Mouse (Mus musculus): ENCODE data around the gene Tenm2. TPM values are rescaled to one million over a fixed set of nuclear protein-coding genes. Genes with fewer than 3 reads are reported as not detected.

Tenm2 gene
- total and polyA plus RNA-seq, 3 experiments: not detected

GRCm38 (mm10) chr11:36919301-36919700 lies 316.5 kb downstream of the Tenm2 start:
- H3K27me3 ChIP-seq (replicated peaks): no peaks in the 10 kb centered on the region
- dilution Hi-C loops (cut with MboI; ENCODE audit: extremely low pct_ligation_motif_present, extremely low pct_unique_long_range_greater_than_20kb, low sequenced_read_pairs) (no loop called here), in situ Hi-C loops (cut with MboI; ENCODE audit: low pct_ligation_motif_present, low pct_unique_long_range_greater_than_20kb, low sequenced_read_pairs) (no loop called here)
- no peak overlapping the region for H3K27ac ChIP-seq (ENCODE audit: insufficient read depth, low read depth)
- DNase-seq (ENCODE audit: extremely low read depth): no peak
- no peak overlapping the region for H3K4me3 ChIP-seq (replicated peaks in 1 of 3; ENCODE audit: low read depth in 2 of 3, low read length in 2 of 3, poor library complexity in 1 of 3)
- H3K4me2 ChIP-seq (ENCODE audit: insufficient read depth, low read depth, poor library complexity, severe bottlenecking): no peak overlapping the region
- no peaks in the 10 kb centered on the region for H3K79me2 ChIP-seq (replicated peaks; ENCODE audit: control insufficient read depth, extremely low read depth, insufficient read depth, poor library complexity, severe bottlenecking)
- no peaks in the 10 kb centered on the region for H3K4me1 ChIP-seq (ENCODE audit: control insufficient read depth in 1 of 2, insufficient read depth in 2 of 2)
- H3K9me3 ChIP-seq (replicated peaks; ENCODE audit: low read length): peaks cover 44% of the 10 kb centered on the region
- no peak overlapping the region for H3K9ac ChIP-seq (ENCODE audit: insufficient read depth, low read depth)
- H3K36me3 ChIP-seq (replicated peaks in 1 of 2; ENCODE audit: control insufficient read depth in 1 of 2, insufficient read depth in 1 of 2, low read length in 1 of 2): no peaks in the 10 kb centered on the region
- TF ChIP-seq TBP (conservative IDR thresholded peaks at IDR 0.05; ENCODE audit: low read depth, low read length) (no peak), UBTF (IDR thresholded peaks at IDR 0.05; ENCODE audit: low read depth, low read length) (no peak), MXI1 (IDR thresholded peaks at IDR 0.05; ENCODE audit: low read depth, low read length) (no peak)

DNA sequence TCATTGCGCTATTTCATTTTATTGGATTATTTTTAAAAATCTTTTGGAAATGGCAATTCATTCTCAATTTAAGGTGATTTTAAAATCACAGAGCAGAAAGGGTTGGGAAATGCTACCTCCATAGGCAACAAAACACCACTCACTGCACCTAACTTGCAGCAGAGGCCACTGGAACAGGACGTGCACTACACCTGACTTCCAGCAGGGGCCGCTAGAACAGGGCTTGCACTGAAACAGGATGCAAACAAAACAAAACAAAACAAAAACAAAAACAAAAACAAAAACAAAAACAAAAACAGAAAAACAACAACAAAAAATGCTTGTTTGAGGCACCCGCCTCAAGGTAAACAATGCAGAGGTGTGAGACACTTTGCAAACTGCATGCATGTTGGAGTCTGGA lies 324.4 kb downstream of the Tenm2 start:
- no peaks in the 10 kb centered on the region for H3K27me3 ChIP-seq (replicated peaks)
- peak in 1 of 2 experiments; percentile 13; a peak in 1 of 4 replicates for TF ChIP-seq CTCF (conservative IDR thresholded peaks at IDR 0.05 in 1 of 2, IDR thresholded peaks at IDR 0.05 in 1 of 2; ENCODE audit: low read depth in 2 of 2, low read length in 2 of 2)
- no peak for TF ChIP-seq ZMIZ1 (IDR thresholded peaks at IDR 0.05; ENCODE audit: low read depth, low read length)
- H3K4me3 ChIP-seq (replicated peaks in 1 of 3; ENCODE audit: low read depth in 2 of 3, low read length in 2 of 3, poor library complexity in 1 of 3): no peak overlapping the region
- no peaks in the 10 kb centered on the region for H3K36me3 ChIP-seq (replicated peaks in 1 of 2; ENCODE audit: control insufficient read depth in 1 of 2, insufficient read depth in 1 of 2, low read length in 1 of 2)
- in situ Hi-C loops (cut with MboI; ENCODE audit: low pct_ligation_motif_present, low pct_unique_long_range_greater_than_20kb, low sequenced_read_pairs): no loop called here
- H3K27ac ChIP-seq (ENCODE audit: insufficient read depth, low read depth): no peak overlapping the region
- no peak overlapping the region for H3K9ac ChIP-seq (ENCODE audit: insufficient read depth, low read depth)
- H3K9me3 ChIP-seq (replicated peaks; ENCODE audit: low read length): peaks cover 53% of the 10 kb centered on the region
- dilution Hi-C loops (cut with MboI; ENCODE audit: extremely low pct_ligation_motif_present, extremely low pct_unique_long_range_greater_than_20kb, low sequenced_read_pairs): no loop called here
- no peak overlapping the region for H3K4me2 ChIP-seq (ENCODE audit: insufficient read depth, low read depth, poor library complexity, severe bottlenecking)
- DNase-seq (ENCODE audit: extremely low read depth): no peak
- H3K79me2 ChIP-seq (replicated peaks; ENCODE audit: control insufficient read depth, extremely low read depth, insufficient read depth, poor library complexity, severe bottlenecking): no peaks in the 10 kb centered on the region
- H3K4me1 ChIP-seq (ENCODE audit: control insufficient read depth in 1 of 2, insufficient read depth in 2 of 2): no peaks in the 10 kb centered on the region

- Histone ChIP-seq H3K79me2 (replicated peaks; ENCODE audit: control insufficient read depth, extremely low read depth, insufficient read depth, poor library complexity, severe bottlenecking) (no peaks in the 10 kb centered on the region), H3K36me3 (replicated peaks in 1 of 2; ENCODE audit: control insufficient read depth in 1 of 2, insufficient read depth in 1 of 2, low read length in 1 of 2) (no peaks in the 10 kb centered on the region), H3K4me2 (ENCODE audit: insufficient read depth, low read depth, poor library complexity, severe bottlenecking) (no peak overlapping the region), H3K27me3 (replicated peaks) (no peaks in the 10 kb centered on the region), H3K4me3 (replicated peaks in 1 of 3; ENCODE audit: low read depth in 2 of 3, low read length in 2 of 3, poor library complexity in 1 of 3) (no peak overlapping the region), H3K9ac (ENCODE audit: insufficient read depth, low read depth) (no peak overlapping the region), H3K27ac (ENCODE audit: insufficient read depth, low read depth) (no peak overlapping the region), H3K9me3 (replicated peaks; ENCODE audit: low read length) (peaks cover 58% of the 10 kb centered on the region), H3K4me1 (ENCODE audit: control insufficient read depth in 1 of 2, insufficient read depth in 2 of 2) (no peaks in the 10 kb centered on the region)
- no peak for DNase-seq (ENCODE audit: extremely low read depth)
- TF ChIP-seq PAX5 (IDR thresholded peaks at IDR 0.05; ENCODE audit: low read length): no peak
- dilution Hi-C loops (cut with MboI; ENCODE audit: extremely low pct_ligation_motif_present, extremely low pct_unique_long_range_greater_than_20kb, low sequenced_read_pairs) (no loop called here), in situ Hi-C loops (cut with MboI; ENCODE audit: low pct_ligation_motif_present, low pct_unique_long_range_greater_than_20kb, low sequenced_read_pairs) (no loop called here)
Measured at GRCm38 (mm10) chr11:36909036-36909435, 326.7 kb downstream of the Tenm2 start.

- Histone ChIP-seq H3K4me2 (ENCODE audit: insufficient read depth, low read depth, poor library complexity, severe bottlenecking) (no peak overlapping the region), H3K27ac (ENCODE audit: insufficient read depth, low read depth) (no peak overlapping the region), H3K4me1 (ENCODE audit: control insufficient read depth in 1 of 2, insufficient read depth in 2 of 2) (no peaks in the 10 kb centered on the region), H3K4me3 (replicated peaks in 1 of 3; ENCODE audit: low read depth in 2 of 3, low read length in 2 of 3, poor library complexity in 1 of 3) (no peak overlapping the region), H3K9ac (ENCODE audit: insufficient read depth, low read depth) (no peak overlapping the region), H3K27me3 (replicated peaks) (no peaks in the 10 kb centered on the region), H3K36me3 (replicated peaks in 1 of 2; ENCODE audit: control insufficient read depth in 1 of 2, insufficient read depth in 1 of 2, low read length in 1 of 2) (no peaks in the 10 kb centered on the region), H3K79me2 (replicated peaks; ENCODE audit: control insufficient read depth, extremely low read depth, insufficient read depth, poor library complexity, severe bottlenecking) (no peaks in the 10 kb centered on the region), H3K9me3 (replicated peaks; ENCODE audit: low read length) (peaks cover 54% of the 10 kb centered on the region)
- no peak for DNase-seq (ENCODE audit: extremely low read depth)
- in situ Hi-C loops (cut with MboI; ENCODE audit: low pct_ligation_motif_present, low pct_unique_long_range_greater_than_20kb, low sequenced_read_pairs) (no loop called here), dilution Hi-C loops (cut with MboI; ENCODE audit: extremely low pct_ligation_motif_present, extremely low pct_unique_long_range_greater_than_20kb, low sequenced_read_pairs) (no loop called here)
- no peak for TF ChIP-seq BHLHE40 (IDR thresholded peaks at IDR 0.05; ENCODE audit: low read depth, low read length)
Measured at GRCm38 (mm10) chr11:36902302-36902701, 333.5 kb downstream of the Tenm2 start.
